Mouse (Mus musculus) natural killer cell, adult 2 months (primary cell): ENCODE data around the gene Gm21860.
"Not testable (repeated sequence)": the region's sequence is repeated elsewhere in the genome, so short reads cannot be mapped to it uniquely, and the experiment has no call there.

Experiments used
- DNase-seq, 2 experiments: peaks; one replicate each; pipeline ENCODE4 v3.0.0; 2022; ENCODE audit warnings: low spot score in 2 of 2

The Gm21860 gene

GRCm38 (mm10) chrY:90754721-90755120 lies at the start of gene Gm21860:
TSS of gene Gm21860 (minus strand) at chrY:90754821.
- DNase-seq: not testable (repeated sequence)

DNA sequence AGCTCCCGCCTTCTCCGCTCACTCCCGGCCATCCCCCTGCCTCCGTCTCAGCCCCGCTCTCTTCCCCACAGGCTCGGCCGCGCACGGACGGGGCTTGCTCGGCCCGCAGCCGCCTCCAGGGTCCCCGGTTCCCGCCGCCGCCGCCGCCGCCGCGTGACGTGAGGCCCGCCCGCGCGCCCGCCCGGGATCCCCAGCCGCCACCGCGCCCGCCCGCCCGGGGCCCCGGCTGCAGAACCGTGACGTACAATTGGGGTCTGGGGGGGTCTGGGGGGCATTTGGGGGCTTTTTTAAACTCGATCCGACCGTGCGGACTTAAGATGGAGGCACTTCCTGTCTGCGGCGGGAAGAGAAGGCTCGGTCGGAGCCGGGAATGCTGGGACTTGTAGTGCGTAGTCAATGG lies 29.8 kb upstream of the Gm21860 start, which contains the start of gene Gm47283:
TSS of gene Gm47283 (plus strand) at position 301 of the 400 bp plus-strand sequence.
- DNase-seq: not testable (repeated sequence)

DNA sequence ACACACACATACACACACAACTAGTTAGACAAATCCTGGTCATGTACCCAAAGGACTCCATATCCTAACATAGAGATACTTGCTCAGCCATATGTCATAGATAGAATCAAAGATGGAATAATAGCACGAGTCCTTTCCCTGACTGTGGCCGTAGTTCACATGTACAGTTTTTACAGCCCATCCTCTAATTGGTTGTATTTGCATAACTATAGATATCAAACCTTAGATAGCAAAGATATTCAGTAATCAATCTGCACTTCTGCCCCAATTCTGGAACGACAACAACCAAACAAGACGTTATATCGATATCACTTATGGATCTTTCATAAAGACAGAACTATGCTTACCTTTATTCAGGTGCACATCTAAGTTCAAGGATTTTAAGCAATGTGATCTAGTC lies 9.4 kb downstream of the Gm21860 start:
- DNase-seq: not testable (repeated sequence)

DNA sequence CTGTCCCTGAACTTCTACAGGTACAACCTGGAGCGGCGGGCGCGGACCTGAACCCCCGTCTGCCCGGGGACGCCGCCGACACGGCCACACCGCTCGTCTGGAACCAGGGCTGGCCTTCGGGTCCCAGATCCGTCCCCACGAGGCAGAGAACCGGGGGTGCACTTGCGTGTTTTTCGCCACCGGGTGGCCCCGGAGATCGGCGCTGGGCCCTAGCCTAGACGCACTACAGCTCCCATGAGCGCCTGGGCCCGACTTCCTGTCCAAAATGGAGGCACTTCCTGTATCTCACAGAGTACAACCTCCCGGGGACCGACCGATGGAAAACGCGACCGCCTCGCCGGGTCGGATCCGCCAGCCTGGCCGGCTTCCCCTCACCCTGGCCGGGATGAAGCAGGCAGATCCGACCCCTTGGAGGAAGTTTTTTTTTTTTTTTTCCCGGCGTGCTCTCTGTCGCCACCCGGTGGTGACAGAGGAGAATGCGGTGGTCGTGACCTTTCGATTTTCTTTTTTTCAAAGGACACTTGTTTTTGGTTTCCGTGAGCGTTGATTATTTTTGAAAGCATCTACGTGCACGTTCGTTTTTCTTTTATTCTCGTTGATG lies 10.1 kb downstream of the Gm21860 start:
- DNase-seq: peak; percentile 89 to 94

DNA sequence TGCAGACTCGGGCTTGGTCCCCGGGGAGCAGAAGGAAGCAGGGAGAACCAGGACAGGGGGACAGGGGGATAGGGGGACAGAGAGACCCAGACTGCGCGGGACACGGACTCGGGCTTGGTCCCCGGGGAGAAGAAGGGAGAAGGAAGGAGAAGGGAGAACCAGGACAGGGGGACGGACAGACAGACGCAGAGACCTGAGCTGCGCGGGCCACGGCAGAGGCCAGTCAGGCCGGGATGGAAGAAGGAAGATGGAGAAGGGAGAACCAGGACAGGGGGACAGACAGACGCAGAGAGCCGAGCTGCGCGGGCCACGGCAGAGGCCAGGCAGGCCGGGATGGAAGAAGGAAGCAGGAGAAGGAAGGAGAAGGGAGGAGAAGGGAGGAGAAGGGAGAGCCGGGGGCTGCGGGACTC lies 10.8 kb downstream of the Gm21860 start:
- no peak for DNase-seq

DNA sequence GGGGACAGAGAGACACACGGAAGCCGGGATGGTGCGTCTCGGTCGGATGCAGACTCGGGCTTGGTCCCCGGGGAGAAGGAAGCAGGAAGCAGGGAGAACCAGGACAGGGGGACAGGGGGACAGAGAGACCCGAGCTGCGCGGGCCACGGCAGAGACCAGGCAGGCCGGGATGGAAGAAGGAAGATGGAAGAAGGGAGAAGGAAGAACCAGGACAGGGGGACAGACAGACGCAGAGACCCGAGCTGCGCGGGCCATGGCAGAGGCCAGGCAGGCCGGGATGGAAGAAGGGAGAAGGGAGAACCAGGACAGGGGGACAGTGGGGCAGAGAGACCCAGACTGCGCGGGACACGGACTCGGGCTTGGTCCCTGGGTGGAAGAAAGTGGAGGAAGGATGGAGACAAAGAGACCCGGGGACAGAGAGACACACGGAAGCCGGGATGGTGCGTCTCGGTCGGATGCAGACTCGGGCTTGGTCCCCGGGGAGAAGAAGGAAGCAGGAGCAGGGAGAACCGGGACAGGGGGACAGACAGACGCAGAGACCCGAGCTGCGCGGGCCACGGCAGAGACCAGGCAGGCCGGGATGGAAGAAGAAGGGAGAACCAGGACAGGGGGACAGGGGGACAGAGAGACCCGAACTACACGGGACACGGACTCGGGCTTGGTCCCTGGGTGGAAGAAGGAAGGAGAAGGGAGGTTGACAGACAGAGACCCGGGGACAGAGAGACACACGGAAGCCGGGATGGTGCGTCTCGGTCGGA lies 11.4 kb downstream of the Gm21860 start:
- DNase-seq: peak in 1 of 2 experiments; percentile 33

DNA sequence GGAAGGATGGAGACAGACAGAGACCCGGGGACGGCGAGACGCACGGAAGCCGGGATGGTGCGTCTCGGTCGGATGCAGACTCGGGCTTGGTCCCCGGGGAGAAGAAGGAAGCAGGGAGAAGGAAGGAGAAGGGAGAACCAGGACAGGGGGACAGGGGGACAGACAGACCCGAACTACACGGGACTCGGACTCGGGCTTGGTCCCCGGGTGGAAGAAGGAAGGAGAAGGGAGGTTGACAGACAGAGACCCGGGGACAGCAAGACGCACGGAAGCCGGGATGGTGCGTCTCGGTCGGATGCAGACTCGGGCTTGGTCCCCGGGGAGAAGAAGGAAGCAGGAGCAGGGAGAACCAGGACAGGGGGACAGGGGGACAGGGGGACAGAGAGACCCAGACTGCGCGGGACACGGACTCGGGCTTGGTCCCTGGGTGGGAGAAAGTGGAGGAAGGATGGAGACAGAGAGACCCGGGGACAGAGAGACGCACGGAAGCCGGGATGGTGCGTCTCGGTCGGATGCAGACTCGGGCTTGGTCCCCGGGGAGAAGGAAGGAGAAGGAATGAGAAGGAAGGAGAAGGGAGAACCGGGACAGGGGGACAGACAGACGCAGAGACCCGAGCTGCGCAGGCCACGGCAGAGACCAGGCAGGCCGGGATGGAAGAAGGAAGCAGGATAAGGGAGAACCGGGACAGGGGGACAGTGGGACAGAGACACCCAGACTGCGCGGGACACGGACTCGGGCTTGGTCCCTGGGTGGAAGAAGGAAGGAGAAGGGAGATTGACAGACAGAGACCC lies 12.2 kb downstream of the Gm21860 start:
- peak in 1 of 2 experiments; percentile 31 for DNase-seq

DNA sequence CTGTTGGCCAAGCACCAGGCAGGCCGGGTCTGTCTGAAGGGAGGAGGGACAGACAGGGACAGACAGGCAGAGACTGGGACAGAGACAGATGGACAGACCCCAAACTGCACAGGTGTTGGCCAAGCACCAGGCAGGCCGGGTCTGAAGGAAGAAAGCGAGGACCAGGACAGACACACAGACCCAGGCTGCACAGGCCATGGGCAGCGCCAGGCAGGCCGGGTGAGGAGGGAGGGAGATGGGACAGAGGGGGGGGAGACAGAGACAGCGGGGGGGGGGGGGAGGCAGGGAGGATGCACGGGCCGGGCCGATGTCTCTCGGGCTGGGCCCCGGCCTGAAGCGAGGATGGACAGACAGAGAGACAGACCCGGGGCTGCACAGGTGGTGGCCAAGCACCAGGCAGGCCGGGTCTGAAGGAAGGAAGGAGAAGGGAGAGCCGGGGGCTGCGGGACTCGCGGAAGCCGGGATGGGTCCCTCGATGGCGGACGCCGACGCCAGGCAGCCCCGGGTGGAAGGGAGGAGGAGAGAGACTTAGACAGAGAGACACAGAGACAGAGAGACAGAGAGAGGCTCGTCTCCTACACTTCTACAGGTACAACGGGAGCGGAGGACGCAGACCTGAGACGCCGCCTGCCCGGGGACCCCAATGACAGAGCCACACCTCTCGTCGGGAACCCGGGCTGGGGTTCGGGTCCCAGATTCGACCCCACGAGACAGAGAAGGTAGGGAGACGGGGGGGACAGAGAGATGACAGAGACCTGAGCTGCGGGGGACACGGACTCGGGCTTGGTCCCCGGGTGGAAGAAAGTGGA lies 13.0 kb downstream of the Gm21860 start:
- DNase-seq: peak in 1 of 2 experiments; percentile 50

DNA sequence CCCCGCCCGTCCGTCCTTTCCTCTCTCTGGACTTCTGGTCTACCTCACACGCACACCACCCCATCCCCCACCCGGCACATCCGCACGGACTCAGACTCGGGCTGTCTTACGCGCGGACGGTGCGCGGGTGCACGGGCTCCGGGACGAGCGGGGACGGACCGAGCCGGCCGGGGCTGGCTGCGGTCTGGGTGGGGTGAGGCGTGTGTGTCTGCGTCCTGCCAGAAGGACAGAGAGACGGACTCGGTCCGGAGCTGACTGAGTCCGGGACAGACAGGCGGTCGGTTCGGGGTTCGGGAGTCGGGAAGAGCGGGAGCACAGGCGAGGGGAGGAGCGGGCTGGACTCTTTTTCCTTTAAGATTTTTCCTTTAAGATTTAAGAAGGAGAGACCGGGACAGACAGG lies 13.6 kb downstream of the Gm21860 start:
- peak in 1 of 2 experiments; percentile 46 for DNase-seq

DNA sequence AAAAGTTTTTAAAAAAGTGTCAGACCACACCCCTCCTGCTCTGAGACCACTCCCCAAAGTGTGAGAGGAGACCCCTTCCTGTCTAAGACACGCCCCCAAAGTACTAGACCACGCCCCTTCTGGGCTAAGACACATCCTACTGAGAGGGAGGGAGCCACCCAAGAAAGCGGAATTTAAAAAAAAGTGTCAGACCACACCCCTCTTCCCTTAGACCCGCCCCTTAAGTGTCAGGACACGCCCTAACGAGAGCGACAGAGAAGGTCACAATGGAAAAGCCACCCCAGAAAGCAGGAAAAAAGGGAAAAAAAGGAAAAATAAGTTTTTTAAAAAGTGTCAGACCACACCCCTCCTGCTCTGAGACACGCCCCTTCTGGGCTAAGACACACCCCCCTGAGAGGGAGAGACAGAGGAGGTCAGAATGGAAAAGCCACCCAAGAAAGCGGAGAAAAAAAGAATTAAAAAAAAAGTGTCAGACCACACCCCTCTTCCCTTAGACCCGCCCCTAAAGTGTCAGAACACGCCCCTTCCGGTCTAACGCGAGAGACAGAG lies 14.5 kb downstream of the Gm21860 start:
- DNase-seq: peak in 1 of 2 experiments; percentile 64

DNA sequence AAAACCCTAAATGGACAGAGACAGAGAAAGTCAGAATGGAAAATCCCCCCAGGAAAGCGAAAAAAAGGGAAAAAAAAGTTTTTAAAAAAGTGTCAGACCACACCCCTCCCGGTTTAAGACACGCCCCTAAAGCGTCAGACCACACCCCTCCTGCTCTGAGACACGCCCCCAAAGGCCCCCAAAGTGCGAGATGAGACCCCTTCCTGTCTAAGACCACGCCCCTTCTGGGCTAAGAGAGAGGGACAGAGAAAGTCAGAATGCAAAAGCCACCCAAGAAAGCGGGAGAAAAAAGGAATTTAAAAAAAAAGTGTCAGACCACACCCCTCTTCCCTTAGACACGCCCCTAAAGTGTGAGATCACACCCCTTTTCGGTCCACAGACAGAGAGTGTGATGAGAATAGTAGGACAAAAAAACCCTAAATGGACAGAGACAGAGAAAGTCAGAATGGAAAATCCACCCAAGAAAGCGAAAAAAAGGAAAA lies 15.0 kb downstream of the Gm21860 start:
- peak in 1 of 2 experiments; percentile 46 for DNase-seq

DNA sequence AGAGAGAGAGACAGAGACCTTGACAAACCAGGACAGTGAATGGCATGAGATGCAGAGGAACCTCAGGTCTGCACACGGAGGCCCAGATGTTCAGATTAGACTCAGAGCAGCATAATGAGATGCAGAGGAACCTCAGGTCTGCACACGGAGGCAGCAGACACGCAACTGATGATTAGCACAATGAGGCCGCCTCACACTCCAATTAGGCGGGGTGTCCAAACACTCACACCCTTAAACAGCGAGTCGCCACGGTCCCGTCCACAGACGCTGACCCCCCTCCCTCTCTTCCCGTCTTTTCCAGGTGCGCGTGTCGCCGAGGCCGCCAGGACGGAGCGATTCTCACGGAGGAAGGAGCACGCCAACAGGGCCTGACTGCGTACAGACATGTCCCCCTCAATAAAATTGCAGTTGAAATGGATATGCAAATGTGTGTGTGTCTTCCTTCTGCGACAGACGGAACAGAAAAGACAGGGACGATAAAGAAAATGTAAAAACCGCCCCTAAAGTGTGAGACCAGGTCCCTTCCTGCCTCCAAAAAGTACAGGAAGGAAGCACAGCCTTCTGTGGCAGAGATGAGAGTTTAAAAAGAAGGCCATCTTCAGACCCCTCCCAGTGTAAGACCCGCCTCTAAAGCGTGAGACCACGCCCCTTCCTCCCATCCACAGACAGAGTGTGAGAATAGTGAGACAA lies 15.6 kb downstream of the Gm21860 start:
- peak in 1 of 2 experiments; percentile 39 for DNase-seq

DNA sequence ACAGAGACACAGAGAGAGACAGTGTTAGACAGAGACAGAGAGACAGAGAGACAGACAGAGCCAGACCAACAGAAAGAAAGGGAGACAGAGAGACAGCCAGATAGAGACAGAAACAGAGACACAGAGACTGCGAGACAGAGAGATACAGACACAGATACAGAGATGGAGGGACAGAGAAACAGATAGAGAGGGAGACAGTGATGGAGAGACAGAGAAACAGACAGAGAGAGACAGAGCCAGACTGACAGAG lies 16.3 kb downstream of the Gm21860 start:
- no peak for DNase-seq

- DNase-seq: no peak
These were observed 16.8 kb downstream of the Gm21860 start for GRCm38 (mm10) chrY:90737606-90738430.

DNA sequence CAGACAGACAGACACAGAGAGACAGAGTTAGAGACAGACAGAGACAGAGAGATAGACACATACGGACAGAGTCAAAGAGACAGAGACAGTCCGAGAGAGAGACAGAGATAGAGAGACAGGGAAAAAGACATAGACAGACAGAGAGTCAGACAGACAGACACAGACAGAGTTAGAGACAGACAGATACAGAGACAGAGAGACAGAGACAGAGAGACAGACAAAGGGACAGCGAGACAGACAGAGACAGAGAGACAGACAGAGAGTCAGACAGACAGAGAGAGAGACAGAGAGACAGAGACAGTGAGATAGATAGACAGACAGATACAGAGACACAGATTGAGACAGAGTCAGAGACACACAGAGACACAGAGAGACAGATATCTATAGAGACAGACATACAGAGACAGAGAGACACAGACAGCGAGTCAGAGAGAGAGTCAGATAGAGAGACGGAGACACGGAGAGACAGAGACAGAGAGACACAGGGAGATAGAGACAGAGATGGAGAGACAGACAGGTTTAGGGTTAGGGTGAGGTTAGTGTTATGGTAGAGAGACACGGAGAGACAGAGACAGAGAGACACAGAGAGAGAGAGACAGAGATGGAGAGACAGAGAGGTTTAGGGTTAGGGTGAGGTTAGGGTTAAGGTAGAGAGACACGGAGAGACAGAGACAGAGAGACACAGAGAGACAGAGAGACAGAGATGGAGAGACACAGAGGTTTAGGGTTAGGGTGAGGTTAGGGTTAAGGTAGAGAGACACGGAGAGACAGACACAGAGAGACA lies 18.2 kb downstream of the Gm21860 start:
- DNase-seq: not testable (repeated sequence)

- not testable (repeated sequence) for DNase-seq
These were observed 19.3 kb downstream of the Gm21860 start for GRCm38 (mm10) chrY:90735181-90735895.

DNA sequence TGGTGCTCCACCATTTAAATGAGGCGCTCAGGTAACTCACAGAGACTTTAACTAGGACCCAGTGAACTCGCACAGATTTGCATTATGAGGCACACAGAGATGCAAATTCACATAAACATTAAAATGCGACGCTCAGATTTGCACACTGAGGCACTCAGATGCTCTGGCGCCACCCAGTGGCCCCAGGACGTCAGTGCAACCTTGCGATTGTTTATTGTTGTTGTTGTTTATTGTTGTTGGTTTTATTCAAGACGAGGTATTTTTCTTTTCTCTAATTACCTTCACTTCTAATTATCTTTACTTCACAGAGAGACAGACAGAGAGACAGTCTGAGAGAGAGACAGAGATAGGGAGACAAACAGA lies 20.3 kb downstream of the Gm21860 start:
- DNase-seq: peak in 1 of 2 experiments; percentile 43

DNA sequence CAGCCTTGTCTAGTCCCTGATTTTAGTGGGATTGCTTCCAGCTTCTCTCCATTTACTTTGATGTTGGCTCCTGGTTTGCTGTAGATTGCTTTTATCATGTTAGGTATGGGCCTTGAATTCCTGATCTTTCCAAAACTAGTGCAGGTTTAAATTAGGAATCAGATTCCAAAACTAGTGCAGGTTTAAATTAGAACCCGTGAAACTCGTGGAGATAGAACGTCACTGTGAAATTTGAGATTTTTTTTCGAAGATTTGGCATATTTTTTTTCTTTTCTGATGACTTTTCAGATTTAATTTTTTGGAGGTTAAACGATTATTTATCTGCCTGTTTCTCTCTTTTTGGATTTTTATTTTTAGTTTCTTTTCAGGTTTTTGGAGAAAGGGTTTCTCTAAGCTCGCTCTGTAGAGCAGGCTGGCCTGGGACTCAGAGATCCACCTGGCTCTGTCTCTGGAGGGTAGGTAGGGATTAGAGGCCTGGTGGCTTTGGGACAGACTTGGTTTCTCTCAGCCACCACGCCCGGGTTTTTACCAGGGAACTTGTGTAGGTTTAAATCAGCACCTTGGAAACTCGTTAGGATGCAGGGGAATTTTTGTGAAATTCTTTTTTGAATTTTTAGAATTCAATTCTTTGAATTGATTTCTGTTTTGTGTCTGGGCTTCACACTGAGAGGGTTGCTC lies 20.8 kb downstream of the Gm21860 start:
- peak in 1 of 2 experiments; percentile 29 for DNase-seq
